Mouse (Mus musculus): Measurements from ENCODE around the gene Avl9. TPM values are rescaled to one million over a fixed set of nuclear protein-coding genes. Genes with fewer than 3 reads are reported as not detected.

The Avl9 gene
- total RNA-seq (2021): 10 to 100 TPM; 40.4 to 42.1 TPM

GRCm38 (mm10) chr6:56714574-56715269 is at the start of gene Avl9:
Avl9 (plus strand) TSS chr6:56714899.
- DNase-seq (ENCODE audit: extremely low spot score in 1 of 2, low spot score in 1 of 2): peak; percentile 84 to 96

DNA sequence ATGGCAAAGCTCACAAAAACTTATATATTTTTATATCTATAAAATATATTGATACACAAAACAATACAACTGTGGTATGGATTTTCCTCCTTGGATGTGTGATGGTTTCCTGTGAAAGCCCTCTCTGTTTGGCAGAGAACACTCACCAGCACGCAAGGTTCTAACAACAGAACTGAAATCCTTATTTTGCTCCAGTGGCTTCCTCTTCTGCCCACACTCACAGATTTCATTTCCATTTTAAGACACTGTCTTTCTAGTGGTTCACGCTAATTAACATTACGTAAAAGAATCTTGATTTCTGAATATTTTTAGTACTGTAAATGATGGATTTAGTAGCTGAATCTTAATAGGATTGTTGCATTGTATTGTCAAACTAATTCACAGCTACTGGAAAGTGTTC is 26.5 kb upstream of the Avl9 start:
- DNase-seq (ENCODE audit: extremely low spot score in 1 of 2, low spot score in 1 of 2): no peak

DNA sequence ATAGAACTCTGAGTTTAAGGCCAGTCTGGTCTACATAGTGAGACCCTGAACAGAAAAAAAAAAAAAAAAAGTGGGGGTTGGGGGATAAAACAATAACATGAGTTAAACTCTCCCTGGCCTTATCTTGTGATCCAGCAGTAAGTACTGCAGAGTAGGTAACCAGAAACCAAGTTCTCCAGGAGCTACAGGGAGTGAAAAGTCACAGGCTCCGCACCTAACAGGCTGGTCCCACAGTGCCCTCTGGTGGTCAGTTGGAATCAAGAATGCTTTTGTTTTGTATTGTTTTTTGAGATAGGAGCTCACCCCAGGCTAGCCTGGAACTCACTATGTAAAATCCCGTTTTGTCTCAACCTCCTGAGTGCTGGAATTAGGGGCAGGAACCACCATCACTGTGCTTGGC is 23.5 kb upstream of the Avl9 start:
- peak; percentile 51 to 83 for DNase-seq (ENCODE audit: extremely low spot score in 1 of 2, low spot score in 1 of 2)

- DNase-seq (ENCODE audit: extremely low spot score in 1 of 2, low spot score in 1 of 2): no peak
These were observed 22.3 kb upstream of the Avl9 start for GRCm38 (mm10) chr6:56692445-56692844.

DNA sequence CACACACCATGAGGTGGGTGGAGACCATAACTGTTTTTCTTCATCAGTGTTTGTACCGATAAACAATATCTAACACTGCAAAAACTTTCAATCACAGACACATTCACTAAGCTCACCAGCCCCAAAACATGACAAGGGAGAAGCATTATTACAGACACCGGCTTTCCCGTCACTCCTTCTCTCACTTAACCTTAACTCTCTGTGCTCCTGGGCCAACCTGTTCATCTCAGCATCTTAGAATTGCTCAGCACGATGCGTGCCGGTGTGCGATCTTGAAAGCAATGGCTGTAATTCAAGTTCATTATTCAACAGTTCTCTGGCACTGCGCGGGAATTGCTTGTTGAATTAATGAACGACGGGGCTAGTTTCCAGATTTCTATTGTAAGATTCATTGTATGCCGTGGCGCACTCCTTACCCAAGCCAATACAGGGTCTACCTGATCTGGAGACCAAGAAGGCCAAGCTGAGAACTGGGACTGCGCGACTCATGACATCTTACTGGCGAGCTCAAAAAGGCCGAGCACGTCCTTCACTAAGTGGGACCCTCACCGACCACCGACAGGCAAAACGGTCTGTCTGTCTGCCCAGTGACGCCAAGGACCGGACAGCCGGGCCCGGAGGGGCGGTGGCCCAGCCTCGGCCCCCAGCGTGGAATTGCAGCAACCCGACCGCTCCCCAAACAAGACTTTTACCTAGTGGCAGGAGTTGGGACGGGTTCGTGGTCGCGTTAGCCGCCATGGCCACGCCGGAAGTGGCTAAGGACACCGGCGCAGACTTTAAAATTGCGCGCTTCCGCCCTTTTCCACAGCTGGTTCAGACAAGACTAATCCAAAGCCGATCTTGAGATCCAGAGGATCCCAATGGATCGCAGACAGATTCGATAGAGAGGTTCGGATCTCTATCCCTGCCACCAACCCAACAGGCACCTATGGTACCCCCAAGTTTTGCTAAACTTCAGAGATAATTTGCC is 10.5 kb upstream of the Avl9 start, which contains the start of gene Lsm5:
Gene Lsm5 (minus strand): TSS at position 780 of the 970 bp plus-strand sequence.
- DNase-seq (ENCODE audit: extremely low spot score in 1 of 2, low spot score in 1 of 2): peak; percentile 58 to 81

GRCm38 (mm10) chr6:56714186-56714573 is 519 bp upstream of the Avl9 start:
- DNase-seq (ENCODE audit: extremely low spot score in 1 of 2, low spot score in 1 of 2): no peak

DNA sequence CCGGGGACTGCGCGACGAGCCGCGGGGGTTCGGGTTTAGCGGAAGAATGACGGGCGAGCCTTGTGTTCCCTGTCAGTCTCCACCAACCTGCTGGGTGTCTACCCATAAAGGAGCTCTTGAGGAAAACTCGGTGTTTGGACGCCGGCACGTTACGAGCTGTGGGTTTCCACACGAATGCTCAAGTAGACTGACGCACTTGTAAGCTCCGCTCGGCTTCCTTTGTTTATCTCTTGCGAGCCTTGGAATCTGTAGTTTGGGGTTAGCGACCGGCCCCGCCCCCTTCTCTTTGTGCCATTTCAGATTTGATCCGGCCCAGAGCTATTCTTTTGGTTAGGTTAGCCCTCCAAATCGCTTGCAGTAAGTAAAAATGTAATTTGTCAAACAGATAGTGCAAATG is 569 bp downstream of the Avl9 start:
- peak in 1 of 2 experiments; percentile 14 for DNase-seq (ENCODE audit: extremely low spot score in 1 of 2, low spot score in 1 of 2)

DNA sequence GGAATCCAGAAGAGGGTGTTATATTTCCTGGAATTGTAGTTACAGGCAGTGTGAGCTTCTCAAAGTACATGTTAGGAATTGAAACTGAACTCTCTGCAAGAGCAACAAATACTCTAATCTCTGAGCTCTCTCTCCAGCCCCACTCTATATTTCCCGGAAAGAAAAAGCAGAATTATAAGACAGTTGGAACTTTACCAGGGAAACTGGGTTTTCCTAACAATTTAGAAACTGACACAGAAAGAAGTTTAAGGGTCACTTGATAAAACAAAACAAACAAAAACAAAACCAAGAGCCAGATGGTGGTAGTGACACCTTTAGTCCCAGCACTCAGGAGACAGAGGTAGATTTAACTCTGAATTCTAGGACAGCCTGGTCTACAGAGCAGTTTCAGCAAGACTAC is 4.4 kb downstream of the Avl9 start:
- DNase-seq (ENCODE audit: extremely low spot score in 1 of 2, low spot score in 1 of 2): no peak

GRCm38 (mm10) chr6:56720877-56721276 is 6.2 kb downstream of the Avl9 start:
- DNase-seq (ENCODE audit: extremely low spot score in 1 of 2, low spot score in 1 of 2): no peak

GRCm38 (mm10) chr6:56732545-56732944 is 17.8 kb downstream of the Avl9 start:
- no peak for DNase-seq (ENCODE audit: extremely low spot score in 1 of 2, low spot score in 1 of 2)

GRCm38 (mm10) chr6:56745950-56746543 is 31.3 kb downstream of the Avl9 start:
- DNase-seq (ENCODE audit: extremely low spot score in 1 of 2, low spot score in 1 of 2): no peak

- no peak for DNase-seq (ENCODE audit: extremely low spot score in 1 of 2, low spot score in 1 of 2)
These were observed 39.0 kb downstream of the Avl9 start for GRCm38 (mm10) chr6:56753719-56754118.

DNA sequence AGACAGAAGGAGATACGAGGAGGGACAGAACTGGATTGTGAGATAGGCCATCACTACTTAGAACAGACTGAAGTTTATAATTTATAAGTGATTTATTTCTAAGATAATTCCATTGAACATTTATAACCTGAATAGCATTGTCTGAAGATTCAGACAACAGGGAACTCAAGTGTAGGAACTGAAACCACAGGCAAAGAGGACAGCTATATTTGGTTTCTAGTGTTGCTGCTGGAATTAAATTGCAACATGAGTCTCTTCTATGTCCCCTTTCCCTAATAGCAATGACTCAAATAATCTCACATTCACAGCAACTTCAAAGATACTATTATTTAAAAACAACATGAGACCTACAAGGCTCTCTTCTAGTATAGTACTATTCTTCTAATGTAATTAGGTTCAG is 41.4 kb downstream of the Avl9 start:
- no peak for DNase-seq (ENCODE audit: extremely low spot score in 1 of 2, low spot score in 1 of 2)

DNA sequence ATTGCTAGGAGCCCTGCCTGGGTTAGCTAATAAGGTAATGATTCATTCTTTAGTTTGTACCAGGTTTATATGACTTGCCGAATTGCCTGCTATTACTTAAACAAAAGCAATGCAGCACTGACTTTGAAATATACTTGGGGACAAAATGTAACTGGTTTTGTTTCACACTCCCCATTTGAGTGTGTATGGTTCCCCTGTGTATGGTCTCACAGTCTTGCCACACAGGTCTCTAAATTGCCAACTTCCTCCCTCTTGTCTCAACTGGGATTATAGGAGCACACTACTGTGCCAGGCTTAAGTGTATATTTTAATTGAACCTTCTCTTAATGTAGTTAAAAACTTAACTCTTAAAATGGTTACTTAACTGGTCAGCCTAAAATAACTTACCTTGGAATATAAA is 44.6 kb downstream of the Avl9 start:
- no peak for DNase-seq (ENCODE audit: extremely low spot score in 1 of 2, low spot score in 1 of 2)

DNA sequence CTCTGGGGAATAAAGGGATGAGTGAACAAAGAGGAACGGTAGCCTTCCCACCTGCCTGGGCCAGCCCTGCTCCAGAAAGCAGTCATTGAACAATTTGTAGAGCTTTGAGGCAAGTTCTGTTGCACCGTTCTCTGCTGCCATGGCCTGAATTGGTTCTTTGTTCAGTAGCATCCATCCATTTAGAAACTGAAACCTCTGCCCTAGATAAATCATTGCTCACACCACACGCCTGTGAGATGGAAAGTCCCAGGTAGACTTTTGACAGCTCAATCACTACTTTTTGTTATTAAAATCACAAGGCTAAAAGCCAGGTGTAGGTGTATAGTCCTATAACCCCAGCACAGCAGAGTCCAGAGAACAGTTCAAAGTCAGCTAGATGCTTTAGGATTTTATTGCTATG is 50.6 kb downstream of the Avl9 start:
- DNase-seq (ENCODE audit: extremely low spot score in 1 of 2, low spot score in 1 of 2): no peak

DNA sequence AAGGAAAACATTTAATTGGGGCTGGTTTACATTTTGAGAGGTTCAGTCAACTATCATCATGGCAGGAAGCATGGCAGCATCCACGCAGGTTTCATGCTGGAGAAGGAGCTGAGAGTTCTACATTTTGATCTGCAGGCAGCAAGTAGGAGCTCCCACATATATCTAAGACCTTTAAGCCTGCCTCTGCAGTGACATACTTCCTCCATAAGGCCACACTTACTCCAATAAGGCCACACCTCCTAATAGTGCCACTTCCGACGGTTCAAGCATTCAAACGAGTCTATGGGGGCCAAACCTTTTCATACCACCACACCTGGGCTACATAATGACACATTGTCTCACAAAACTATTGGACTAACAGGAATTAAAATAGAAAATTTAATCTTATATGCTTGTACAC is 51.0 kb downstream of the Avl9 start:
- no peak for DNase-seq (ENCODE audit: extremely low spot score in 1 of 2, low spot score in 1 of 2)

DNA sequence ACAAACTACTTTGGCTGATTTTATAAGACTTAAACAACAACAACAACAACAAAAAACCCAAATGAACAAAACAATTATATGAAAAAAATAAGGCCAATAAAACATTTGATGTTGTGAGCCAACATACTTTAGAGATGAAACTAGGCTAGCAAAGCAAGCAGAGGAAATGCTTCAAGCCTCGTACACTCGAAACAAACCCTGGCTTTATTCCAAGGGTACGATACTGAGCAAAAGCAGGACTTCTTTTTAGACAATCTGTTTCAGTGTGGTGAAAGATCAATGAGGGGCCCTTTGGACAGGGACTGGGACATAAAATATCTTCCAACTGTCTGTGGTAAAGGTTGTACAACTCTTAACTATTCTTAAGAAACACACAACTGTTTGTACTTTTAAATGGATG is 61.1 kb downstream of the Avl9 start:
- DNase-seq (ENCODE audit: extremely low spot score in 1 of 2, low spot score in 1 of 2): no peak

- DNase-seq (ENCODE audit: extremely low spot score in 1 of 2, low spot score in 1 of 2): no peak
These were observed 64.9 kb downstream of the Avl9 start for GRCm38 (mm10) chr6:56779636-56780035.

DNA sequence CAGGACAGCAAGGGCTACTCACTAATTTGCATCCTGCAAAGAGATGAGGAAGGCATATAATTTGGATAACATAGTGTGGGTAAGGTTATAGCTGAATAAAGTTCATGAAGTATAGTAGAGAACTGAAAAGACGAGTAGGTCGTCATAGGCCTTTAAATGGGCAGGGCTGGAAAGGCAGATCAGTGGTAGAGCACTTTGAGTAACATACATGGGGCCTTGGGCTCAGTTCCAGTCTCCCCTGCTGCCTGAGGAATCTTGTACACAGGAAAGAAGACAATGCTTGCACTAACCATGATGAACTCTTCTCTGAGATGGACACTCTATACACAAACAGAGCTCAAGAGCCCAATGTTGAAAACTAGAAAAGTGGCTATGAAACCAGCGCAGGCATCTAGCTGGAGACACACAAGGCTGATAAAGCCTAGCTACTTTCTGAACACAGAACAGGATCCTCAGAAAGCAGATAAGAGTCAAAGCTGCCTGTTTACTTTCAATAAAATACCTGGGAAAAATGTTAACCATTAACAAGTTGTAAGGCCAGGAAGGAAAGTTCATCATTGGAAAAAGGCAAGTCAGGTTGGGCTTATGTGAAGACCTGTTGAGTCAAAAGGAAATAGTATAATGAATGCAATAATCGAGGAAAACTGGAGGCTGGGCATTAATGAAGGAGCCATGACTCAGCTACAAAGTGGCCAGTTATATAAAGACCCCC is 69.0 kb downstream of the Avl9 start:
- DNase-seq (ENCODE audit: extremely low spot score in 1 of 2, low spot score in 1 of 2): no peak

- DNase-seq (ENCODE audit: extremely low spot score in 1 of 2, low spot score in 1 of 2): no peak
These were observed 70.4 kb downstream of the Avl9 start for GRCm38 (mm10) chr6:56785068-56785467.

- DNase-seq (ENCODE audit: extremely low spot score in 1 of 2, low spot score in 1 of 2): no peak
These were observed 73.0 kb downstream of the Avl9 start for GRCm38 (mm10) chr6:56787668-56788067.

Data from layer of hippocampus, postnatal 25 days (tissue).